Mouse (Mus musculus): ENCODE results near the gene Zfp982. TPM values are rescaled to one million over a fixed set of nuclear protein-coding genes. Genes with fewer than 3 reads are reported as not detected.
"Not testable (repeated sequence)": the region's sequence is repeated elsewhere in the genome, so short reads cannot be mapped to it uniquely, and the experiment has no call there.

Zfp982 gene
- polyA plus RNA-seq, 1 experiment = not detected

- Histone ChIP-seq H3K4me1 (ENCODE audit: control insufficient read depth, insufficient read depth, insufficient read length) (no peaks in the 10 kb centered on the region), H3K27me3 (ENCODE audit: control insufficient read depth, insufficient read depth, low read length) (no peaks in the 10 kb centered on the region), H3K4me3 (ENCODE audit: extremely low read depth, insufficient read depth, insufficient read length) (no peak overlapping the region), H3K36me3 (ENCODE audit: control insufficient read depth, insufficient read depth, low read length) (no peaks in the 10 kb centered on the region), H3K27ac (ENCODE audit: insufficient read depth, low read length) (no peak overlapping the region)
- no peak for TF ChIP-seq CTCF (IDR thresholded peaks at IDR 0.05; ENCODE audit: extremely low read depth, insufficient read depth, insufficient read length, insufficient replicate concordance)
- no peak for TF ChIP-seq POLR2A (IDR thresholded peaks at IDR 0.05; ENCODE audit: low read depth, low read length)
- no peak for DNase-seq (ENCODE audit: low read depth in 1 of 2, low spot score in 2 of 2)
These were observed 48.9 kb downstream of the Zfp982 start for GRCm38 (mm10) chr4:147541105-147541504.

GRCm38 (mm10) chr4:147553071-147553470, 60.9 kb downstream of the Zfp982 start, which contains the start of gene Zfp985:
Gene Zfp985, plus strand, starts transcription at chr4:147553277.
- H3K27ac ChIP-seq (ENCODE audit: insufficient read depth, low read length); DNase-seq (ENCODE audit: low read depth in 1 of 2, low spot score in 2 of 2); H3K36me3 ChIP-seq (ENCODE audit: control insufficient read depth, insufficient read depth, low read length); H3K4me3 ChIP-seq (ENCODE audit: extremely low read depth, insufficient read depth, insufficient read length); H3K4me1 ChIP-seq (ENCODE audit: control insufficient read depth, insufficient read depth, insufficient read length); H3K27me3 ChIP-seq (ENCODE audit: control insufficient read depth, insufficient read depth, low read length): not testable (repeated sequence)
- 62% methylated on average over 5 of the region's 5 CpGs for WGBS

- not testable (repeated sequence) for H3K4me3 ChIP-seq (ENCODE audit: extremely low read depth, insufficient read depth, insufficient read length); H3K27me3 ChIP-seq (ENCODE audit: control insufficient read depth, insufficient read depth, low read length); H3K27ac ChIP-seq (ENCODE audit: insufficient read depth, low read length); DNase-seq (ENCODE audit: low read depth in 1 of 2, low spot score in 2 of 2); H3K4me1 ChIP-seq (ENCODE audit: control insufficient read depth, insufficient read depth, insufficient read length); H3K36me3 ChIP-seq (ENCODE audit: control insufficient read depth, insufficient read depth, low read length)
- 74% methylated on average over 2 of the region's 2 CpGs for WGBS
These were observed 62.1 kb downstream of the Zfp982 start for GRCm38 (mm10) chr4:147554361-147554760.

GRCm38 (mm10) chr4:147556921-147557320, 64.7 kb downstream of the Zfp982 start:
- DNase-seq (ENCODE audit: low read depth in 1 of 2, low spot score in 2 of 2); H3K27ac ChIP-seq (ENCODE audit: insufficient read depth, low read length); H3K27me3 ChIP-seq (ENCODE audit: control insufficient read depth, insufficient read depth, low read length); H3K4me3 ChIP-seq (ENCODE audit: extremely low read depth, insufficient read depth, insufficient read length); H3K4me1 ChIP-seq (ENCODE audit: control insufficient read depth, insufficient read depth, insufficient read length); H3K36me3 ChIP-seq (ENCODE audit: control insufficient read depth, insufficient read depth, low read length): not testable (repeated sequence)
- WGBS = 11% methylated on average over 1 of the region's 1 CpGs

- not testable (repeated sequence) for H3K27me3 ChIP-seq (ENCODE audit: control insufficient read depth, insufficient read depth, low read length); H3K36me3 ChIP-seq (ENCODE audit: control insufficient read depth, insufficient read depth, low read length); H3K4me1 ChIP-seq (ENCODE audit: control insufficient read depth, insufficient read depth, insufficient read length); H3K27ac ChIP-seq (ENCODE audit: insufficient read depth, low read length); H3K4me3 ChIP-seq (ENCODE audit: extremely low read depth, insufficient read depth, insufficient read length); DNase-seq (ENCODE audit: low read depth in 1 of 2, low spot score in 2 of 2)
These were observed 65.8 kb downstream of the Zfp982 start for GRCm38 (mm10) chr4:147558011-147558410.

- 35% methylated on average over 1 of the region's 1 CpGs for WGBS
- not testable (repeated sequence) for H3K27ac ChIP-seq (ENCODE audit: insufficient read depth, low read length); H3K4me3 ChIP-seq (ENCODE audit: extremely low read depth, insufficient read depth, insufficient read length); DNase-seq (ENCODE audit: low read depth in 1 of 2, low spot score in 2 of 2); H3K4me1 ChIP-seq (ENCODE audit: control insufficient read depth, insufficient read depth, insufficient read length); H3K27me3 ChIP-seq (ENCODE audit: control insufficient read depth, insufficient read depth, low read length); H3K36me3 ChIP-seq (ENCODE audit: control insufficient read depth, insufficient read depth, low read length)
These were observed 66.9 kb downstream of the Zfp982 start for GRCm38 (mm10) chr4:147559096-147559495.

Other genes starting within 250 kb of the Zfp982 start
- gene Zfp988, start 186.7 kb upstream of the Zfp982 start, polyA plus RNA-seq (2012; rRNA removed) = not detected in 2 replicates
- not detected in 2 replicates for gene Zfp978, start 131.1 kb upstream of the Zfp982 start, polyA plus RNA-seq (2012; rRNA removed)
- gene Gm16503, start 47.8 kb downstream of the Zfp982 start, polyA plus RNA-seq (2012; rRNA removed) = not detected in 2 replicates
- gene Zfp985, start 60.9 kb downstream of the Zfp982 start, polyA plus RNA-seq (2012; rRNA removed) = not detected in 2 replicates
- 0.16 TPM in 1 of 2 replicates, not detected in the other for gene Zfp979, start 150.1 kb downstream of the Zfp982 start, polyA plus RNA-seq (2012; rRNA removed)
- gene Zfp534, start 210.1 kb downstream of the Zfp982 start, polyA plus RNA-seq (2012; rRNA removed) = 0.02 TPM in 1 of 2 replicates, not detected in the other

Data from spleen, adult 2 months (tissue).